Mouse (Mus musculus) kidney, postnatal 0 days (tissue): ENCODE measurements at regions not wholly inside any gene's neighbourhood (a gene's known extent, or its start where the extent isn't known, plus 50 kb on each side); places are given as distances from the start of the nearest gene placed in this dataset.

Experiments used
- ATAC-seq: fragments of 200-750 bp; cut with Nextera tagmentation; replicated peaks from 2 replicates; pipeline ENCODE4 v1.8.0; 2017; ENCODE audit warnings: low read depth, moderate number of reproducible peaks, moderate TSS enrichment, moderate library complexity; ENCODE audit not compliant: low FRiP score
- DNase-seq: peaks from one replicate; pipeline ENCODE4 v3.0.0-alpha.2; 2016; ENCODE audit warnings: low spot score
- H3K27ac ChIP-seq: fragments of 300-500 bp; sonication (generic); 2 replicates; pipeline ENCODE4 v1.5.1; 2014; ENCODE audit warnings: mild to moderate bottlenecking
- H3K27me3 ChIP-seq: fragments of 300-500 bp; sonication (generic); 2 replicates; pipeline ENCODE4 v1.6.1; 2014; ENCODE audit warnings: low read length, mixed read lengths; ENCODE audit not compliant: insufficient read depth
- H3K36me3 ChIP-seq: fragments of 300-500 bp; sonication (generic); 2 replicates; pipeline ENCODE4 v1.6.1; 2014; ENCODE audit warnings: low read length, mixed read lengths; ENCODE audit not compliant: insufficient read depth
- H3K4me1 ChIP-seq: fragments of 300-500 bp; sonication (generic); replicated peaks from 2 replicates; pipeline ENCODE4 v1.6.1; 2014; ENCODE audit warnings: antibody characterized with exemption, low read length, mixed read lengths; ENCODE audit not compliant: insufficient read depth
- H3K4me2 ChIP-seq: fragments of 300-500 bp; sonication (generic); 2 replicates; pipeline ENCODE4 v1.6.1; 2014; ENCODE audit warnings: mild to moderate bottlenecking, low read length, moderate library complexity, mixed read lengths
- H3K4me3 ChIP-seq: fragments of 300-500 bp; sonication (generic); replicated peaks from 2 replicates; pipeline ENCODE4 v1.5.1; 2014; ENCODE audit warnings: low read depth, low read length
- H3K9ac ChIP-seq: fragments of 300-500 bp; sonication (generic); 2 replicates; pipeline ENCODE4 v1.6.1; 2014; ENCODE audit warnings: low read depth, low read length
- H3K9me3 ChIP-seq: fragments of 300-500 bp; sonication (generic); replicated peaks from 2 replicates; pipeline ENCODE4 v1.6.1; 2016; ENCODE audit warnings: low read length, inconsistent platforms, mixed read lengths
- CTCF ChIP-seq: IDR thresholded peaks from 2 replicates; pipeline ENCODE4 v1.5.1; 2016; ENCODE audit warnings: antibody characterized with exemption, low read depth, mild to moderate bottlenecking, moderate library complexity
- WGBS: fragments of 180-500 bp; shearing (Covaris S2); extraction: QIAGEN DNeasy Blood & Tissue Kit; methylation state at CpG from one replicate; pipeline ENCODE4 v1.1.7; 2014; 5-methylcytosine and 5-hydroxymethylcytosine counted together

GRCm38 (mm10) chr13:115911524-115912459, 397.7 kb downstream of the Isl1 start:
- DNase-seq (no peak), ATAC-seq (no peak)
- no peak for TF ChIP-seq CTCF
- H3K4me1 ChIP-seq: no peaks in the 10 kb centered on the region
- no peaks in the 10 kb centered on the region for H3K36me3 ChIP-seq
- no peak overlapping the region for H3K4me3 ChIP-seq
- no peak overlapping the region for H3K9ac ChIP-seq
- no peaks in the 10 kb centered on the region for H3K9me3 ChIP-seq
- H3K27ac ChIP-seq: no peak overlapping the region
- no peak overlapping the region for H3K4me2 ChIP-seq
- H3K27me3 ChIP-seq: no peaks in the 10 kb centered on the region
- WGBS: 70% methylated on average over 6 of the region's 6 CpGs

DNA sequence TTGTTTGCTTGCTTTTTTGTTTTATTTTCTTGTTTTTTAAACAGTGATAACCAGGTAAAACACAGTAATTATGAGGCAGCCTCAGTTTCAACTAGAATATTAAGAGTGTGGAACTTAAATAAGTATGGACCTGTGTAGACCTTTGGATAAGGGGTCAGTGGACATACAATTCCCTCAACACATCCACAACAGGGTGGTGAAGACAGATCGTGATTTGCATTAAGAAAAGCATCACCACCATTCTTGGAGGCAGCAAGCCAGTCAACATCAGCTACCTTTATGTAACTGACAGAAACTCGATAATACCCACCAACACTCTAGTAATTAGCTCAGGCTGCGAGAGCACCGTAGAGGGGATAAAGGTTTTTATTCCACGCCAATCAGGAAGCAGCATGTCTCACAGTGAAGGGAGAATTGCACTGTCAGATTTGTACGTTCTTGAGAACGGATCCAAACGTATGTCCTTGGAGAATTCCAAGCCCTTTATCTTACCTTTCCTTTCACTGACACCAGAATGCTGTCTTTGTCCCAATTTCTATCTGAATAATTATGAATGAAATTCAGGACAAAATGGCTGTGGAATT, 398.5 kb downstream of the Isl1 start:
- no peak overlapping the region for H3K4me2 ChIP-seq
- DNase-seq: no peak
- TF ChIP-seq CTCF: no peak
- WGBS: 71% methylated on average over 8 of the region's 8 CpGs
- ATAC-seq: no peak
- no peaks in the 10 kb centered on the region for H3K9me3 ChIP-seq
- H3K36me3 ChIP-seq: no peaks in the 10 kb centered on the region
- H3K4me1 ChIP-seq: no peaks in the 10 kb centered on the region
- no peak overlapping the region for H3K9ac ChIP-seq
- no peak overlapping the region for H3K27ac ChIP-seq
- H3K4me3 ChIP-seq: no peak overlapping the region
- no peaks in the 10 kb centered on the region for H3K27me3 ChIP-seq

- Histone ChIP-seq H3K36me3 (no peaks in the 10 kb centered on the region), H3K4me1 (no peaks in the 10 kb centered on the region), H3K27me3 (no peaks in the 10 kb centered on the region), H3K9me3 (no peaks in the 10 kb centered on the region), H3K4me3 (no peak overlapping the region), H3K4me2 (no peak overlapping the region), H3K27ac (no peak overlapping the region), H3K9ac (no peak overlapping the region)
- DNase-seq (no peak), ATAC-seq (no peak)
- 85% methylated on average over 1 of the region's 1 CpGs for WGBS
- TF ChIP-seq CTCF: no peak
Observed at GRCm38 (mm10) chr13:115880616-115881015, 428.9 kb downstream of the Isl1 start.

- H3K9me3 ChIP-seq: no peaks in the 10 kb centered on the region
- no peak overlapping the region for H3K4me2 ChIP-seq
- H3K4me1 ChIP-seq: no peaks in the 10 kb centered on the region
- DNase-seq (no peak), ATAC-seq (no peak)
- WGBS: 4% methylated on average over 3 of the region's 3 CpGs
- H3K36me3 ChIP-seq: no peaks in the 10 kb centered on the region
- H3K9ac ChIP-seq: no peak overlapping the region
- no peak for TF ChIP-seq CTCF
- no peaks in the 10 kb centered on the region for H3K27me3 ChIP-seq
- H3K27ac ChIP-seq: no peak overlapping the region
- H3K4me3 ChIP-seq: no peak overlapping the region
Observed at GRCm38 (mm10) chr13:115860480-115860879, 449.0 kb downstream of the Isl1 start.

DNA sequence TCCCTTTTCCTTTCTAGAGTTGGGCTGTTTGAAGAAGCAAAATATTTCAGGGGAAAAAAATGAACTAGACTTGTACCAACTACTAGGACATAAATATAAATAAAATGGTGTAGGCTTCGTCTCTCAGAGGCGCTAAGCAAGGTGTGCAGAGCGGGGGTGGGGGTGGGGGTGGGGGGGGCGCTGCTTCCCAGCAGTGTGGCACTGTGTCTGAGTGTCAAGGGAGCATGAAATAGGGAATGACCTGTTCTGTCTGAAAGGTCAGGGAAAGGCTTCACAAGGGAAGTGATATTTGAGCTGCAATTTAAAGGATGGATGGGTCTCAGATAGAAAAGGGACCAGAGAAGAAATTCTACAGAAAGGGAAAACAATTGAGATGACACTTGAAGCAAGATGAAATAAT, 452.9 kb downstream of the Isl1 start:
- Histone ChIP-seq H3K27me3 (no peaks in the 10 kb centered on the region), H3K36me3 (no peaks in the 10 kb centered on the region), H3K4me3 (no peak overlapping the region), H3K27ac (no peak overlapping the region), H3K4me2 (no peak overlapping the region), H3K4me1 (no peaks in the 10 kb centered on the region), H3K9ac (no peak overlapping the region), H3K9me3 (no peaks in the 10 kb centered on the region)
- DNase-seq: no peak
- ATAC-seq: no peak
- 35% methylated on average over 4 of the region's 4 CpGs for WGBS
- TF ChIP-seq CTCF: no peak

DNA sequence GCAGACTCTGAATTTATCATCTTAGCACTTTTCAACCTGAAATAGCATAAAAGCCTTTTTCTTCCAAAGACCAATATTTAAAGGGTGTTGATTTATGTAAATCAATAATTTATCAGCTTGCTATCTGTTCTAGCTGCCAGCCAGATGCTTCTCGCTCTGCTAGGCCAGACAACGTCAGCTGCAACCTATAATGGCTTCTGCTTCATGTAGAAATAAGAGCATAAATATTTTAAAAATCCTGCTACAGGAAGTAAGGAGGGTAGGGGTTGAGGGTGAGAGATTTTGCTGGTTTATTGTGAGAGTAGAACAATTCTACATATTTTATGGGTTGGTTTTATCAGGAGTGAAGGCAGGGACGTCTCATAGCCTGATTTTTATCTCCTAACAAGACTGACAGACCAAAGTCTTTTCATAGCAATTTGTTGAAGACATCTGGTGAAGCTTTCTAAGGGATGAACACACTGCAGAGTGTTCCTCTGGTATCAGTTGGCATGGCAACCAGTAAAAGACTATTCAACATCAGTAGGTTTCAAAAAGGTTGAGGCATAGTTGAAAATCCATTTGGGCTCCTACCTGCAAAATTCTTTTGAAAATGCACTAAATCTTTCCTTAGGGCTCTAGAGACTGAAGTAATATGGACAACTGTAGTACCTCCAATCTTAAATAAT, 456.7 kb downstream of the Isl1 start:
- no peaks in the 10 kb centered on the region for H3K9me3 ChIP-seq

More for the DNA sequence above, 456.7 kb downstream of the Isl1 start:
- Histone ChIP-seq H3K27ac (no peak overlapping the region), H3K36me3 (no peaks in the 10 kb centered on the region), H3K27me3 (no peaks in the 10 kb centered on the region), H3K4me1 (no peaks in the 10 kb centered on the region), H3K4me3 (no peak overlapping the region), H3K4me2 (no peak overlapping the region), H3K9ac (no peak overlapping the region)
- TF ChIP-seq CTCF: no peak
- no peak for ATAC-seq
- 54% methylated on average over 3 of the region's 3 CpGs for WGBS
- DNase-seq: no peak
